Mouse (Mus musculus): ENCODE results near the gene Crisp2. TPM values are rescaled to one million over a fixed set of nuclear protein-coding genes. Genes with fewer than 3 reads are reported as not detected.
"Not testable (repeated sequence)": the region's sequence is repeated elsewhere in the genome, so short reads cannot be mapped to it uniquely, and the experiment has no call there.

Gene Crisp2
- total and polyA plus RNA-seq, 2 experiments from 2014 or later = not detected

DNA sequence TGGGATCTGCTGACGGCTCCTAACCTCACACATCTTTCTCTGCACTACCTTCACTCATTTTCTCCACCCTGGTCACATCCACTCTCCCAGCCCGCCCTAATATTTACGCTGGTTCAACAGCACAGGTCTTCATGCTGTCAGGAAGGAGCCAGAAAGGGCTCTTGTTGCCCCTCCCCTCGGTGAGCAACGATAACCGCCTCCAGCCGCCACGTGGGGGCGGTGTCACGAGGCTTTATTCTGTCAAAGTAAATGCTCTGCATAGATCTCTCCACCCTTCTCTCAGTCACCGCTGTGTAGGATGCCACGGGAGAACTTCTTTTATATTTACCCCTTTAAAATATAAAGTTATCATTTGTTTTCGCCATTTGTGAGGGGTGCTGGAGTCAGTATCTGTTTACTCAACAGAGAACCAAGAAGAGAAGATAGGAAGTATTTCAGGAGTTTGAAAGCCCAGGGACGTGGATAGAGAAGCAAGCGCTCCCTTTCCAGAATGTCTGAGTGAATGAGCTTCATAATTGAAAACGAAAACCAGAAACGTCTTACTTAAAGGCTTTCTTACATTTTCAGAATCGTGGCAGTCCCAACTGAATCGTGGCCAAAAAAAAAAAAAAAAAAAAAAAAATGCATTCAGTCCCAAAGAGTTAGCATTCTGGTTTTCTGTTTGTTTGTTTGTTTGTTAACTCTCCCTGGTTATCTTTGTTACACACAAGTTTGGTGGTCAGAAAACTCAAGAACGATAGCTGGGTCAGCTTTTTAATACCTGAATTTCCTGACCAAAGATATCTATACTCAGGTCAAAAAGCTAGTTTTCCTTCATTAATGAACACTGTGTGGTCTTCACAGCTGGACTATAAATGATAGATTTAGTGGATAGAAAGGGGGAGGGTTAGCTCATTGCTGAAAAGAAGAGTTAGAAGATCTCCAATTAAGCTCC lies 12.6 kb downstream of the Crisp2 start:
- no peak overlapping the region for H3K9ac ChIP-seq
- no peaks in the 10 kb centered on the region for H3K36me3 ChIP-seq (ENCODE audit: insufficient read depth)
- TF ChIP-seq CTCF (IDR thresholded peaks at IDR 0.05; ENCODE audit: low read depth) = no peak
- 62% methylated on average over 20 of the region's 20 CpGs for WGBS
- no peak overlapping the region for H3K27ac ChIP-seq (ENCODE audit: low read depth, low read length)
- no peaks in the 10 kb centered on the region for H3K4me1 ChIP-seq (ENCODE audit: insufficient read depth)
- H3K4me2 ChIP-seq (ENCODE audit: low read depth) = no peak overlapping the region
- H3K27me3 ChIP-seq (ENCODE audit: insufficient read depth, low read length) = no peaks in the 10 kb centered on the region
- DNase-seq (no peak), ATAC-seq (no peak)
- H3K4me3 ChIP-seq (ENCODE audit: low read depth, low read length) = no peak overlapping the region
- no peaks in the 10 kb centered on the region for H3K9me3 ChIP-seq (ENCODE audit: low read length)

DNA sequence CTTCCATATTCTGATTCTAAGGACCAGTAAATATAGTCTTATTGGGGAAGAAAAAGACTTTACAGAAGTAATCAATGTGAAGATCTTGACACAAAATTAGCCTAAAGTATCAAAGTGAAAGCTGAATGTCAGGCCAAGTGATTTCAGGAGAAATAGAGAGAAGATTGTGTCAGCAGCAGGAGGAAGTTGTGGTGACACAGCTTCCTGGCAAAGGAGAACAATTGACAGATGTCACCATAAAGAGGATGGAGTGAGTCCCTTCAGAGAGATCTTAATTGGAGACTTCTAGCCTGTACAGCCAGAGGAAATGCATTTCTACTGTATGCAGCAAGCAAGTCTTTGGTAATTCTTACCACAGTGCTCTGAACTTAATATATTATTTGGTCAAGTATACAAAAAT lies 16.9 kb downstream of the Crisp2 start:
- H3K9ac ChIP-seq = no peak overlapping the region
- TF ChIP-seq CTCF (IDR thresholded peaks at IDR 0.05; ENCODE audit: low read depth) = no peak
- no peak for ATAC-seq

GRCm38 (mm10) chr17:40767120-40767519 lies 39.7 kb downstream of the Crisp2 start:
- ATAC-seq = no peak
- H3K4me1 ChIP-seq (ENCODE audit: insufficient read depth) = no peaks in the 10 kb centered on the region

More for the DNA sequence above, 16.9 kb downstream of the Crisp2 start:
- Histone ChIP-seq H3K4me2 (ENCODE audit: low read depth) (no peak overlapping the region), H3K27me3 (ENCODE audit: insufficient read depth, low read length) (no peaks in the 10 kb centered on the region), H3K4me3 (ENCODE audit: low read depth, low read length) (no peak overlapping the region), H3K27ac (ENCODE audit: low read depth, low read length) (no peak overlapping the region), H3K36me3 (ENCODE audit: insufficient read depth) (no peaks in the 10 kb centered on the region), H3K9me3 (ENCODE audit: low read length) (no peaks in the 10 kb centered on the region), H3K4me1 (ENCODE audit: insufficient read depth) (no peaks in the 10 kb centered on the region)
- no peak for DNase-seq

GRCm38 (mm10) chr17:40763662-40764061 lies 43.1 kb downstream of the Crisp2 start:
- no peak for DNase-seq
- no peaks in the 10 kb centered on the region for H3K9me3 ChIP-seq (ENCODE audit: low read length)
- no peak for TF ChIP-seq CTCF (IDR thresholded peaks at IDR 0.05; ENCODE audit: low read depth)
- no peaks in the 10 kb centered on the region for H3K4me1 ChIP-seq (ENCODE audit: insufficient read depth)
- no peak overlapping the region for H3K9ac ChIP-seq
- no peaks in the 10 kb centered on the region for H3K27me3 ChIP-seq (ENCODE audit: insufficient read depth, low read length)
- H3K4me3 ChIP-seq (ENCODE audit: low read depth, low read length) = no peak overlapping the region
- WGBS = 80% methylated on average over 4 of the region's 4 CpGs
- ATAC-seq = no peak
- H3K36me3 ChIP-seq (ENCODE audit: insufficient read depth) = no peaks in the 10 kb centered on the region
- no peak overlapping the region for H3K4me2 ChIP-seq (ENCODE audit: low read depth)
- no peak overlapping the region for H3K27ac ChIP-seq (ENCODE audit: low read depth, low read length)

More at GRCm38 (mm10) chr17:40767120-40767519, 39.7 kb downstream of the Crisp2 start:
- WGBS = 89% methylated on average over 1 of the region's 1 CpGs
- no peak for DNase-seq
- no peaks in the 10 kb centered on the region for H3K9me3 ChIP-seq (ENCODE audit: low read length)
- no peak for TF ChIP-seq CTCF (IDR thresholded peaks at IDR 0.05; ENCODE audit: low read depth)
- H3K27me3 ChIP-seq (ENCODE audit: insufficient read depth, low read length) = no peaks in the 10 kb centered on the region
- no peaks in the 10 kb centered on the region for H3K36me3 ChIP-seq (ENCODE audit: insufficient read depth)
- H3K27ac ChIP-seq (ENCODE audit: low read depth, low read length) = no peak overlapping the region
- H3K4me3 ChIP-seq (ENCODE audit: low read depth, low read length) = no peak overlapping the region
- H3K4me2 ChIP-seq (ENCODE audit: low read depth) = no peak overlapping the region
- H3K9ac ChIP-seq = no peak overlapping the region

GRCm38 (mm10) chr17:40731724-40732123 lies 75.1 kb downstream of the Crisp2 start:
- WGBS = 67% methylated on average over 4 of the region's 4 CpGs
- Histone ChIP-seq H3K4me3 (ENCODE audit: low read depth, low read length) (no peak overlapping the region), H3K27ac (ENCODE audit: low read depth, low read length) (no peak overlapping the region), H3K9ac (no peak overlapping the region), H3K4me1 (ENCODE audit: insufficient read depth) (no peaks in the 10 kb centered on the region), H3K27me3 (ENCODE audit: insufficient read depth, low read length) (no peaks in the 10 kb centered on the region), H3K4me2 (ENCODE audit: low read depth) (no peak overlapping the region), H3K9me3 (ENCODE audit: low read length) (no peaks in the 10 kb centered on the region), H3K36me3 (ENCODE audit: insufficient read depth) (no peaks in the 10 kb centered on the region)
- no peak for TF ChIP-seq CTCF (IDR thresholded peaks at IDR 0.05; ENCODE audit: low read depth)
- DNase-seq (no peak), ATAC-seq (no peak)

- Histone ChIP-seq H3K9ac (no peak overlapping the region), H3K9me3 (ENCODE audit: low read length) (no peaks in the 10 kb centered on the region), H3K4me2 (ENCODE audit: low read depth) (no peak overlapping the region), H3K4me3 (ENCODE audit: low read depth, low read length) (no peak overlapping the region), H3K36me3 (ENCODE audit: insufficient read depth) (no peaks in the 10 kb centered on the region), H3K27ac (ENCODE audit: low read depth, low read length) (no peak overlapping the region), H3K4me1 (ENCODE audit: insufficient read depth) (no peaks in the 10 kb centered on the region), H3K27me3 (ENCODE audit: insufficient read depth, low read length) (no peaks in the 10 kb centered on the region)
- WGBS = 83% methylated on average over 2 of the region's 2 CpGs
- no peak for DNase-seq
- ATAC-seq = no peak
- no peak for TF ChIP-seq CTCF (IDR thresholded peaks at IDR 0.05; ENCODE audit: low read depth)
These were observed 75.5 kb downstream of the Crisp2 start for GRCm38 (mm10) chr17:40731296-40731695.

DNA sequence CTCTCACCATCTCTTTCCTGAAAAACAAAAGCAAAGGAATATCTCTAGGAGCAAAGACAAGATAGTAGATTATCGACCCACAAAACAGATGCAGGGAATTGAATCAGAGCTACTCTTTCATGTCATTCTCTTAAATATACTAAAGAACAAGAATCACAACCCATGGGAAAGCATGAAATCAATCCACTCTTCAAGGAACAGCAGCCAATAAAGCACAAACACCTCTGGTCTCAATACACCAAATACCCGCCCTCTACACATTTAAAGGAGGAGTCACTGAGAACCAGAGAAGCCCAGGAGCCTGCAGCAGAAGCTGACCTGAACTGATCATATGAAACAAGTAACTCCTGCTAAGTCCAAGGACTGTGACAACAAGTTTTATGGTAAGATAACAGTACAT lies 80.0 kb downstream of the Crisp2 start, which contains the start of gene Esp1:
Gene Esp1, plus strand, starts transcription at position 301 of the 400 bp plus-strand sequence.
- no peaks in the 10 kb centered on the region for H3K27me3 ChIP-seq (ENCODE audit: insufficient read depth, low read length)
- no peak within 1 kb of the TSS for H3K27ac ChIP-seq (ENCODE audit: low read depth, low read length)
- 91% methylated on average over 2 of the region's 2 CpGs for WGBS
- H3K36me3 ChIP-seq (ENCODE audit: insufficient read depth) = no peaks in the 10 kb centered on the region
- no peak within 1 kb of the TSS for H3K4me2 ChIP-seq (ENCODE audit: low read depth)
- H3K9me3 ChIP-seq (ENCODE audit: low read length) = no peaks in the 10 kb centered on the region
- DNase-seq (no peak), ATAC-seq (no peak)
- H3K4me3 ChIP-seq (ENCODE audit: low read depth, low read length) = no peak within 1 kb of the TSS
- H3K9ac ChIP-seq = no peak within 1 kb of the TSS
- TF ChIP-seq CTCF (IDR thresholded peaks at IDR 0.05; ENCODE audit: low read depth) = no peak
- no peaks in the 10 kb centered on the region for H3K4me1 ChIP-seq (ENCODE audit: insufficient read depth)

- H3K4me1 ChIP-seq (ENCODE audit: insufficient read depth); DNase-seq; H3K9ac ChIP-seq; H3K4me2 ChIP-seq (ENCODE audit: low read depth); ATAC-seq; H3K9me3 ChIP-seq (ENCODE audit: low read length); H3K4me3 ChIP-seq (ENCODE audit: low read depth, low read length); H3K36me3 ChIP-seq (ENCODE audit: insufficient read depth); H3K27me3 ChIP-seq (ENCODE audit: insufficient read depth, low read length); H3K27ac ChIP-seq (ENCODE audit: low read depth, low read length): not testable (repeated sequence)
These were observed 89.7 kb downstream of the Crisp2 start for GRCm38 (mm10) chr17:40717055-40717454.
